8 mouse cellular contexts compared by ENCODE assay signal in the genomic region with DNA sequence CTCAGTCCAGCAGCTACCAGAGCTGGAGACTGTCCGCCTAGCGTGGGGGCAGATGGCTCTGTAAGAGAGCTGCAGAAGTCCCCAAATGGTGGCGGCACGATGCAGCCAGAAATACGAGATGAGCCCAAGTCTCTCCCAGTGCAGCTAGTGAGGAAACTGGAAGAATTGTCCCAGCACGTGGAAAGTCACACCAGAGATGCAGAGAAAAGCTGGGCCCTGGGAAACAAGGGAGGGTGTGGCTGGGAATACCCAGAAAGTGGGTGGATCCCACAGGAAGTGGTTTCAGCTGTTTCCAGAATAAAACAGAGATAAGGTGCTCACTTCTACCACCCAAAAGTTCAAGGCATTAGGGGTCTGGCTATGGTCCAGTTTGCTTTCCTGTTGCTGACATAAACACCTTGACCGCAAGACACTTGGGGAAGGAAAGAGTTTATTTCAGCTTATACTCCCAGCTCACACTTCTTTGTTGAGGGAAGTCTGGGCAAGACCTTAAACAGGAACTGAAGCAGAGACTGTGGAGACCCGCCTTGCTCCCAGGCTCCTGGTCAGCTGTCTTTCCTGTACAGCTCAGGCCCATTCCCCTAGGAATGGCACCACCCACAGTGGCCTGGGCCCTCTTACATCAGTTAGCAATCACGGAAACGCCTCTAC.
DNase-seq lines count a peak whose midpoint lies in the region; ATAC-seq and TF ChIP-seq lines count a peak whose summit lies in the region.

No protein-coding gene starts in this region.

- peak; percentile 85 for TF ChIP-seq EP300 in heart, postnatal 0 days (IDR thresholded peaks at IDR 0.05; ENCODE audit: low read depth)

- no peak overlapping the region for H3K4me2 ChIP-seq in midbrain, embryonic 14.5 days (ENCODE audit: low read length)
- H3K4me2 ChIP-seq in heart, postnatal 0 days (ENCODE audit: low read depth, low read length) = peak overlapping the region; percentile 35

- peak overlapping the region; percentile 33; the same call in 1 of the 2 replicates for H3K27ac ChIP-seq in midbrain, embryonic 10.5 days (replicated peaks)
- H3K27ac ChIP-seq in midbrain, embryonic 14.5 days (replicated peaks; ENCODE audit: low read depth, low read length) = no peak overlapping the region
- H3K27ac ChIP-seq in bone marrow macrophage, adult 2 months (ENCODE audit: insufficient read depth, low read depth, low read length) = 0 out of 2 replicates have a peak overlapping the region, but pooled peaks have one; percentile 5
- H3K27ac ChIP-seq in heart, postnatal 0 days (ENCODE audit: low read depth) = peak overlapping the region; percentile 81

- 66% methylated on average over 10 of the region's 10 CpGs for WGBS in midbrain, embryonic 10.5 days
- 65% methylated on average over 10 of the region's 10 CpGs for WGBS in midbrain, embryonic 14.5 days
- 44% methylated on average over 10 of the region's 10 CpGs for WGBS in heart, postnatal 0 days

- peaks cover 46% of the 10 kb centered on the region for H3K4me1 ChIP-seq in midbrain, embryonic 10.5 days
- peaks cover 24% of the 10 kb centered on the region for H3K4me1 ChIP-seq in midbrain, embryonic 14.5 days (ENCODE audit: control insufficient read depth, insufficient read depth, low read length)
- H3K4me1 ChIP-seq in bone marrow macrophage, adult 2 months (ENCODE audit: control insufficient read depth, insufficient read depth, low read length) = peaks cover 23% of the 10 kb centered on the region
- H3K4me1 ChIP-seq in heart, postnatal 0 days (ENCODE audit: control insufficient read depth, insufficient read depth) = peaks cover 26% of the 10 kb centered on the region

- no peak overlapping the region for H3K4me3 ChIP-seq in midbrain, embryonic 10.5 days
- no peak overlapping the region for H3K4me3 ChIP-seq in midbrain, embryonic 14.5 days (replicated peaks; ENCODE audit: low read depth, low read length)
- no peak overlapping the region for H3K4me3 ChIP-seq in bone marrow macrophage, adult 2 months (ENCODE audit: insufficient read depth, low read length)
- peak overlapping the region; percentile 2; the same call in 1 of the 2 replicates for H3K4me3 ChIP-seq in heart, postnatal 0 days (ENCODE audit: low read depth, low read length)

- TF ChIP-seq CTCF in bone marrow macrophage, adult 2 months (IDR thresholded peaks at IDR 0.05; ENCODE audit: low read depth, low read length) = no peak
- TF ChIP-seq CTCF in heart, postnatal 0 days (IDR thresholded peaks at IDR 0.05; ENCODE audit: low read depth) = no peak

- no peak for DNase-seq in midbrain, embryonic 10.5 days (ENCODE audit: low spot score)
- no peak for DNase-seq in midbrain, embryonic 14.5 days
- peak; percentile 57 for DNase-seq in heart, postnatal 0 days (ENCODE audit: low spot score)
- peak; percentile 73 to 85 for DNase-seq in kidney, postnatal 36 days
- no peak for DNase-seq in B cell, adult 2 months
- no peak for DNase-seq in embryo, embryonic 10 days (ENCODE audit: low spot score)

- H3K36me3 ChIP-seq in midbrain, embryonic 10.5 days = no peaks in the 10 kb centered on the region
- H3K36me3 ChIP-seq in midbrain, embryonic 14.5 days (ENCODE audit: control insufficient read depth, insufficient read depth, low read length) = no peaks in the 10 kb centered on the region
- H3K36me3 ChIP-seq in heart, postnatal 0 days (replicated peaks; ENCODE audit: control insufficient read depth, insufficient read depth, low read length) = no peaks in the 10 kb centered on the region

- no peak for ATAC-seq in midbrain, embryonic 14.5 days (ENCODE audit: low FRiP score, low TSS enrichment)
- ATAC-seq in heart, postnatal 0 days (ENCODE audit: insufficient read depth, low read depth) = peak; percentile 50
- peak; percentile 69 for ATAC-seq in megakaryocyte, adult 5-6 weeks (ENCODE audit: poor library complexity, severe bottlenecking)

- H3K27me3 ChIP-seq in midbrain, embryonic 10.5 days (ENCODE audit: low read depth, poor library complexity, severe bottlenecking) = peaks cover 15% of the 10 kb centered on the region
- no peaks in the 10 kb centered on the region for H3K27me3 ChIP-seq in midbrain, embryonic 14.5 days (ENCODE audit: control insufficient read depth, insufficient read depth, low read length)
- H3K27me3 ChIP-seq in heart, postnatal 0 days (ENCODE audit: control insufficient read depth, insufficient read depth, low read length) = no peaks in the 10 kb centered on the region

- no peak overlapping the region for H3K9ac ChIP-seq in midbrain, embryonic 14.5 days (replicated peaks; ENCODE audit: low read length)
- H3K9ac ChIP-seq in heart, postnatal 0 days (replicated peaks; ENCODE audit: low read depth, low read length) = no peak overlapping the region

- no peaks in the 10 kb centered on the region for H3K9me3 ChIP-seq in midbrain, embryonic 10.5 days (replicated peaks)
- no peaks in the 10 kb centered on the region for H3K9me3 ChIP-seq in midbrain, embryonic 14.5 days (ENCODE audit: control insufficient read depth, low read length)
- no peaks in the 10 kb centered on the region for H3K9me3 ChIP-seq in heart, postnatal 0 days (replicated peaks; ENCODE audit: control insufficient read depth, low read length)

- TF ChIP-seq POLR2A in bone marrow macrophage, adult 2 months (IDR thresholded peaks at IDR 0.05; ENCODE audit: borderline replicate concordance, low read depth, low read length) = no peak

Comparison
In these comparisons a context has a peak if more than half of its experiments do, and no peak if none do; other contexts are left out.
1. DNase-seq: peak in heart, postnatal 0 days (single experiment) and kidney, postnatal 36 days (2 of 2); none in midbrain, embryonic 10.5 days (single experiment), midbrain, embryonic 14.5 days (single experiment), B cell, adult 2 months (0 of 2) and embryo, embryonic 10 days (single experiment).